Mouse (Mus musculus): ENCODE measurements around the gene Mtch2.

Gene Mtch2

DNA sequence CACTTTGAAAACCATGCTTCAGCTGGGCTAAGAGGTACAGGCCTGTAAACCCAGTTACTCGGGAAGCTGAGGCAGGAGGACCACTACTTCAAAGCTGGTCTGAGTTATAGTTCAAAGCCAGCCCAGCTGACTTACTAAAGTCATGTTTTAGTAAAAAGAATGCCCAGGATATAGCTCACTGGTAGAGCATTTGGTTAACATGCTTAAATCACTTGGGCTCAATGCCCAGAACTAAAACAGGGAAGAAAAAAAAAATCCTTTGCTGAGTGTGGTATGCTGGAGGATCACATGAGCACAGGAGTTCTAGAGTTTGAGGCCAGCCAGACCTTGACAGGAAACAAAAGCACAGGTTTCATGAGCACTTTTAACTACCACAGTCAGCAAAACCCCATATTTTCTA, 64.7 kb downstream of the Mtch2 start:
- DNase-seq: no peak

DNA sequence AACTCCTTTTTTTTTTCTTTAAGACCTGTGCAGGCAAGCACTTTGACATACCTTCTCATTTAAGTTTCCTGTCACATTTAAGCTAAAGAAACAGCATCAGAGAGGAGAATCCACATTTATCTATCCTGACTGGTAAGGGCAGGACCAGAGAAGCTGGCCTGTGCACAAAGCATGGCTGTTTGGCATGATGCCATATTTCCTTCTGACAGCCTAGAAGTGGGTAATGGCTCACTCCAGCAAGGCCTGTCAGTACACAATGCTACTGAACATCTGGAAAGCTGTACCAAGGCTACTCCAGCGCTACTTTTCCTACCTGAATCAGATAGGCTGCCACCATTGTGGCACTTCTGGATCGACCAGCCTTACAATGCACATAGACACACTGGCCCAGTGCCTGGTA, 66.7 kb downstream of the Mtch2 start:
- peak; percentile 34 for DNase-seq

DNA sequence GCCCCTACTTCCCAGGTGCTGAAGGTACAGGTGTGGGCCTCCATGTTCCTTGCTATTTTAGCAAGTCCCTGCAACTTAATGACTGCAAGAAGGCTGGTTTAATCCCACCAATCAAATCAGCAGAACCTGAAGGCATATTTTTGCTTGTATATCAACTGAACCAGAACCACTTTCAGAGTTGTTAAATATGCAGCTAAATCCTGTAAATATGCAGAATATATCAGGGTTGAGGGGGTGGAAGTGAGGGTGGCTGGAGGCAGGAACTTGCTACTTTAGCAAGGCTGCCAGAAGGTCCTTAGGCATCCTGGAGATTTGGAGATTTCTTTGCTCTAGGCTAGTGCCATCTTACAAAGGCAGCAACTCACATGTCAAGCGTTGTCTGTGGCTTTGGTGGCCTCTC, 68.6 kb downstream of the Mtch2 start:
- no peak for DNase-seq

Data from cerebellum, adult 8-10 months (tissue).